Comparison of ENCODE assay signal across 8 mouse cellular contexts in the genomic region with DNA sequence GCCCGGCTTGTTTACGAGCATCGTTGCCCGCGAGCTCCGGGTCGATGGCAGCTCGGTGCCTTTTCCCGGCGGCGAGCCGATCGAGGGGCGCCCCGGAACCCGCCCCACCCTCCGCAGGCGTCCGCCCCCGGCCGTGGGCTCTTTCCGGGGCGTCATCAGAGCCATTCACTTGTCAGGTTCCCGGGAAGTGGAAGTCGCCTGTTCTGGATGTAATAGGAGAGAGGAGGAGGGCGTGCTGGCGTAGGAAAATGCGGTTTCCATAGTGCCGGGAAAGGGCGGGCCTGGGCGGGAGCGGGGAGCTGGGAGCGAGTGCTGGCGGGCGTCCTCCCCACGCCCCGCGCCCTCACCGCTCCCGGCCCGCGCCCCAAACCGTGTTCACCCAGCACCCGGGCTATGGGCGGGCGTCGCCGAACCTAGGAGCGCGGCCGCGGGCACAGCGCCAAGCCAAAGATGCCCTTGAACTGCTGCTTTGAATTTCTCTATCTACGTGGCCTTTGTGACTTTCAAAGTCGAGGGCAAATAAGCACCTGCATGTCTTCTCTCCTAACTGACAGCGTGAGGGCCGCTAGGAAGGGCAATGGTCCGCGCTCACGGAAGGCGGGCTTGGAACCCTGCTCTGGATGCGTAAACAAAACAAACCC. TPM values are rescaled to one million over a fixed set of nuclear protein-coding genes. Genes with fewer than 3 reads are reported as not detected.
DNase-seq lines count a peak whose midpoint lies in the region; ATAC-seq and TF ChIP-seq lines count a peak whose summit lies in the region.

No protein-coding gene starts in this region.

- no peak for TF ChIP-seq POLR2A in kidney, adult 2 months (IDR thresholded peaks at IDR 0.05; ENCODE audit: low read depth, low read length)

- H3K27ac ChIP-seq in kidney, adult 2 months (ENCODE audit: insufficient read depth, low read depth, low read length) = peak overlapping the region; percentile 89
- peak overlapping the region; percentile 100 for H3K27ac ChIP-seq in midbrain, embryonic 16.5 days (ENCODE audit: low read length)

- peak overlapping the region; percentile 70 for H3K4me2 ChIP-seq in midbrain, embryonic 16.5 days (ENCODE audit: low read length)

- no peaks in the 10 kb centered on the region for H3K9me3 ChIP-seq in midbrain, embryonic 16.5 days (replicated peaks; ENCODE audit: control insufficient read depth, low read length, poor library complexity, severe bottlenecking)

- H3K4me3 ChIP-seq in kidney, adult 2 months (ENCODE audit: insufficient read depth, low read depth, low read length) = peak overlapping the region; percentile 72
- H3K4me3 ChIP-seq in midbrain, embryonic 16.5 days (ENCODE audit: low read depth, low read length) = peak overlapping the region; percentile 87

- peak; percentile 29 for ATAC-seq in cerebellum, adult (ENCODE audit: insufficient number of reproducible peaks, low FRiP score, low TSS enrichment)
- ATAC-seq in midbrain, embryonic 16.5 days = peak; percentile 75

- no peak for DNase-seq in cerebellum, postnatal 4 days (ENCODE audit: low spot score in 2 of 2)
- peak; percentile 68 for DNase-seq in embryo, embryonic 11.5 days (ENCODE audit: low read depth, low spot score)
- peak; percentile 78 to 81 for DNase-seq in heart, adult 18-20 months
- DNase-seq in kidney, adult 2 months = peak; percentile 85
- peak; percentile 88 for DNase-seq in liver
- peak; percentile 58 to 73 for DNase-seq in spleen, postnatal 36 days (ENCODE audit: low spot score in 2 of 2)

- no peak for TF ChIP-seq CTCF in kidney, adult 2 months (conservative IDR thresholded peaks at IDR 0.05; ENCODE audit: insufficient read depth, insufficient read length, low read depth, low read length)

- WGBS in kidney, adult 2 months = under 1% methylated on average over 62 of the region's 62 CpGs
- WGBS in midbrain, embryonic 16.5 days = under 1% methylated on average over 43 of the region's 62 CpGs

- no peaks in the 10 kb centered on the region for H3K27me3 ChIP-seq in kidney, adult 2 months (replicated peaks; ENCODE audit: control insufficient read depth, insufficient read depth, low read length)
- H3K27me3 ChIP-seq in midbrain, embryonic 16.5 days (ENCODE audit: control insufficient read depth, insufficient read depth, low read depth, low read length) = no peaks in the 10 kb centered on the region

- peaks cover 20% of the 10 kb centered on the region; the same call in 1 of the 2 replicates for H3K4me1 ChIP-seq in kidney, adult 2 months (ENCODE audit: control insufficient read depth, insufficient read depth, low read length)
- peaks cover 35% of the 10 kb centered on the region for H3K4me1 ChIP-seq in midbrain, embryonic 16.5 days (ENCODE audit: control insufficient read depth, insufficient read depth, low read length)

- peak overlapping the region; percentile 95 for H3K9ac ChIP-seq in midbrain, embryonic 16.5 days (ENCODE audit: low read depth, low read length)

- H3K36me3 ChIP-seq in kidney, adult 2 months (ENCODE audit: control insufficient read depth, insufficient read depth, low read length) = no peaks in the 10 kb centered on the region; the same call in 1 of the 2 replicates
- H3K36me3 ChIP-seq in midbrain, embryonic 16.5 days (ENCODE audit: control insufficient read depth, insufficient read depth, low read length) = no peaks in the 10 kb centered on the region

RNA-seq across cellular contexts. Expression of gene Irs2, which starts 1.3 kb away (rescaled TPM):
- 10 to 100 TPM; 17.8 to 18.5 TPM for total RNA-seq in heart, adult 18-20 months (2021)
- polyA plus RNA-seq in kidney, adult 2 months (2012; rRNA removed) = 10.4 and 10.5 TPM in 2 replicates
- polyA plus RNA-seq in midbrain, embryonic 16.5 days (2015; fragmentation: Nextera tagmentation; extraction: Ambion mirVana) = 3.8 and 5.1 TPM in 2 replicates

Comparison
In these comparisons a context has a peak if more than half of its experiments do, and no peak if none do; other contexts are left out.
1. DNase-seq: peak in embryo, embryonic 11.5 days (single experiment), heart, adult 18-20 months (2 of 2), kidney, adult 2 months (single experiment), liver (single experiment) and spleen, postnatal 36 days (2 of 2); none in cerebellum, postnatal 4 days (0 of 2).